Mouse (Mus musculus) neural tube, embryonic 13.5 days (tissue): Measurements from ENCODE around the gene Gm5426. TPM values are rescaled to one million over a fixed set of nuclear protein-coding genes. Genes with fewer than 3 reads are reported as not detected.

Experiments
- ATAC-seq: fragments of 200-750 bp; cut with Nextera tagmentation; 2 replicates; pipeline ENCODE4 v1.8.0; 2017; ENCODE audit warnings: low read depth, mild to moderate bottlenecking, moderate TSS enrichment, moderate library complexity
- H3K27ac ChIP-seq: fragments of 300-500 bp; sonication (generic); replicated peaks from 2 replicates; pipeline ENCODE4 v1.5.1; 2015; ENCODE audit warnings: moderate library complexity, mild to moderate bottlenecking, inconsistent platforms
- H3K27me3 ChIP-seq: fragments of 300-500 bp; sonication (generic); 2 replicates; pipeline ENCODE4 v1.6.1; 2015; ENCODE audit warnings: mild to moderate bottlenecking, inconsistent platforms
- H3K36me3 ChIP-seq: fragments of 300-500 bp; sonication (generic); 2 replicates; pipeline ENCODE4 v1.6.1; 2015; ENCODE audit warnings: mild to moderate bottlenecking, inconsistent platforms
- H3K4me1 ChIP-seq: fragments of 300-500 bp; sonication (generic); replicated peaks from 2 replicates; pipeline ENCODE4 v1.6.1; 2015; ENCODE audit warnings: inconsistent platforms
- H3K4me2 ChIP-seq: fragments of 300-500 bp; sonication (generic); 2 replicates; pipeline ENCODE4 v1.6.1; 2015; ENCODE audit warnings: inconsistent platforms, mild to moderate bottlenecking, moderate library complexity
- H3K4me3 ChIP-seq: fragments of 300-500 bp; sonication (generic); 2 replicates; pipeline ENCODE4 v1.5.1; 2015; ENCODE audit warnings: mild to moderate bottlenecking, inconsistent platforms
- H3K9ac ChIP-seq: fragments of 300-500 bp; sonication (generic); 2 replicates; pipeline ENCODE4 v1.6.1; 2015; ENCODE audit warnings: moderate library complexity, mild to moderate bottlenecking, inconsistent platforms
- H3K9me3 ChIP-seq: fragments of 300-500 bp; sonication (generic); 2 replicates; pipeline ENCODE4 v1.6.1; 2016; ENCODE audit warnings: inconsistent platforms
- WGBS: fragments of 180-500 bp; shearing (Covaris S2); methylation state at CpG from one replicate; pipeline ENCODE4 v1.1.7; 2015; 5-methylcytosine and 5-hydroxymethylcytosine counted together
- microRNA-seq: library from miRNA; unstranded; fragments of <30 nt; microRNA quantifications from one replicate; pipeline ENCODE4, GENCODE M21; 2016
- polyA plus RNA-seq: library from polyadenylated mRNA; unstranded; fragments of >200 nt; fragmentation: Nextera tagmentation; extraction: Ambion mirVana; gene quantifications from 2 replicates; pipeline ENCODE4 v1.2.1, GENCODE M21; 2015

Gene Gm5426
- polyA plus RNA-seq, 1 experiment from 2014 or later: not detected

- Histone ChIP-seq H3K27me3 (no peaks in the 10 kb centered on the region), H3K4me2 (no peak overlapping the region), H3K36me3 (no peaks in the 10 kb centered on the region), H3K9ac (no peak overlapping the region), H3K9me3 (no peaks in the 10 kb centered on the region), H3K4me3 (no peak overlapping the region), H3K4me1 (no peaks in the 10 kb centered on the region), H3K27ac (no peak overlapping the region)
- WGBS: 82% methylated on average over 5 of the region's 5 CpGs
- no peak for ATAC-seq
Observed at GRCm38 (mm10) chr10:96181398-96181790, 45.0 kb downstream of the Gm5426 start.

- Histone ChIP-seq H3K9ac (no peak overlapping the region), H3K4me1 (no peaks in the 10 kb centered on the region), H3K27ac (no peak overlapping the region), H3K36me3 (no peaks in the 10 kb centered on the region), H3K27me3 (no peaks in the 10 kb centered on the region), H3K4me2 (no peak overlapping the region), H3K9me3 (no peaks in the 10 kb centered on the region), H3K4me3 (no peak overlapping the region)
- 67% methylated on average over 6 of the region's 6 CpGs for WGBS
- no peak for ATAC-seq
Observed at GRCm38 (mm10) chr10:96181883-96182628, 45.7 kb downstream of the Gm5426 start.

- Histone ChIP-seq H3K4me1 (no peaks in the 10 kb centered on the region), H3K27me3 (no peaks in the 10 kb centered on the region), H3K27ac (no peak overlapping the region), H3K4me2 (no peak overlapping the region), H3K36me3 (no peaks in the 10 kb centered on the region), H3K9ac (no peak overlapping the region), H3K4me3 (no peak overlapping the region), H3K9me3 (no peaks in the 10 kb centered on the region)
- 85% methylated on average over 2 of the region's 2 CpGs for WGBS
- no peak for ATAC-seq
Observed at GRCm38 (mm10) chr10:96185026-96185425, 48.6 kb downstream of the Gm5426 start.

GRCm38 (mm10) chr10:96185601-96186000 is 49.2 kb downstream of the Gm5426 start:
- Histone ChIP-seq H3K36me3 (no peaks in the 10 kb centered on the region), H3K9ac (no peak overlapping the region), H3K4me3 (no peak overlapping the region), H3K9me3 (no peaks in the 10 kb centered on the region), H3K4me1 (0 out of 2 replicates have a peak, but pooled peaks cover 2% of the 10 kb centered on the region), H3K4me2 (no peak overlapping the region), H3K27ac (no peak overlapping the region), H3K27me3 (no peaks in the 10 kb centered on the region)
- ATAC-seq: no peak
- 88% methylated on average over 3 of the region's 3 CpGs for WGBS

Small RNAs within 50 kb of the gene (microRNA-seq; reads per million reads assigned to microRNA genes)
- not detected for gene Gm22913

Other genes with a start within 250 kb of the Gm5426 start
- 17.4 and 20.5 TPM in 2 replicates for gene Eea1, start 196.0 kb upstream of the Gm5426 start, polyA plus RNA-seq